ENCODE assay signal across 24 mouse cellular contexts in the genomic region with DNA sequence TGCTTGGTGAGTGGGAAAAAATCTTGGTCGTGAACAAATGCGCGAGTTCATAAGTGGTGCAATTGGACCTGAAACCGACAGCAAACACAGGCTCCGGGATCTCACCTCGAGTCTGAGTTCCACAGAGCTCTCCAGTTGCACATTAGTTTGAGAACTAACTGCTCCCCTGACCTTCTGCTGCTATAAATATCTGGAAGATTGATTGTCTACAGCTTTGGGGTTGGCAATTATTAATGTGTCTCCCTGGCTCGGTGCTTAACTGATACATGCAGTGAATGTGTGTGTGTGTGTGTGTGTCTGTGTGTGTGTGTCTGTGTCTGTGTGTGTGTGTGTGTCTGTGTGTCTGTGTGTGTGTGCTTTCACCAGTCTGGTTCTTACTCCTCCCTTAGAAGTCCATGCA.
A peak's percentile ranks its signal among the peaks of the same experiment; 100 is the strongest.
DNase-seq lines count a peak whose midpoint lies in the region; ATAC-seq and TF ChIP-seq lines count a peak whose summit lies in the region.
"Had no signal": no experiment of that assay in that cellular context is flagged by ENCODE, and none has a peak within 500 bp of the region (broad histone marks: within the 10 kb centered on the region; RNA-seq: fewer than 3 reads in every experiment).

No protein-coding gene starts in this region.

- no peak overlapping the region for H3K9ac ChIP-seq in kidney, postnatal 0 days (ENCODE audit: low read depth, low read length)
- no peak overlapping the region for H3K9ac ChIP-seq in midbrain, postnatal 0 days (replicated peaks; ENCODE audit: low read length, poor library complexity, severe bottlenecking)
- H3K9ac ChIP-seq in midbrain, embryonic 11.5 days (ENCODE audit: low read length): no peak overlapping the region
- no peak overlapping the region for H3K9ac ChIP-seq in stomach, embryonic 16.5 days (ENCODE audit: low read length)
- H3K9ac ChIP-seq: embryonic facial prominence, embryonic 15.5 days; hindbrain, embryonic 13.5 days had no signal

- H3K9me3 ChIP-seq in kidney, postnatal 0 days (replicated peaks; ENCODE audit: low read length): no peaks in the 10 kb centered on the region
- no peaks in the 10 kb centered on the region for H3K9me3 ChIP-seq in midbrain, postnatal 0 days (ENCODE audit: low read length)
- no peaks in the 10 kb centered on the region for H3K9me3 ChIP-seq in midbrain, embryonic 11.5 days (ENCODE audit: control insufficient read depth, low read length)
- H3K9me3 ChIP-seq in stomach, embryonic 16.5 days (replicated peaks; ENCODE audit: control insufficient read depth, low read length): no peaks in the 10 kb centered on the region
- H3K9me3 ChIP-seq: embryonic facial prominence, embryonic 15.5 days; forebrain, embryonic 10.5 days; heart, embryonic 10.5 days; hindbrain, embryonic 13.5 days had no signal

- no peak for TF ChIP-seq CTCF in kidney, postnatal 0 days (IDR thresholded peaks at IDR 0.05; ENCODE audit: low read depth)
- no peak for TF ChIP-seq CTCF in midbrain, postnatal 0 days (IDR thresholded peaks at IDR 0.05)

- no peak overlapping the region for H3K4me2 ChIP-seq in kidney, postnatal 0 days (ENCODE audit: low read length)
- H3K4me2 ChIP-seq in midbrain, postnatal 0 days (ENCODE audit: low read depth, low read length, poor library complexity, severe bottlenecking): no peak overlapping the region
- H3K4me2 ChIP-seq in midbrain, embryonic 11.5 days: no peak overlapping the region
- H3K4me2 ChIP-seq in stomach, embryonic 16.5 days (ENCODE audit: low read depth, low read length): no peak overlapping the region
- H3K4me2 ChIP-seq: embryonic facial prominence, embryonic 15.5 days; hindbrain, embryonic 13.5 days had no signal

- H3K36me3 ChIP-seq in kidney, postnatal 0 days (ENCODE audit: insufficient read depth, low read length): no peaks in the 10 kb centered on the region
- H3K36me3 ChIP-seq in midbrain, postnatal 0 days (ENCODE audit: insufficient read depth, low read length): no peaks in the 10 kb centered on the region
- H3K36me3 ChIP-seq in midbrain, embryonic 11.5 days (ENCODE audit: control insufficient read depth, insufficient read depth, low read length): no peaks in the 10 kb centered on the region
- H3K36me3 ChIP-seq in stomach, embryonic 16.5 days (ENCODE audit: control insufficient read depth, insufficient read depth, low read length): no peaks in the 10 kb centered on the region
- H3K36me3 ChIP-seq: embryonic facial prominence, embryonic 15.5 days; forebrain, embryonic 10.5 days; heart, embryonic 10.5 days; hindbrain, embryonic 13.5 days had no signal

- no peaks in the 10 kb centered on the region for H3K27me3 ChIP-seq in kidney, postnatal 0 days (ENCODE audit: insufficient read depth, low read length)
- H3K27me3 ChIP-seq in midbrain, postnatal 0 days (ENCODE audit: insufficient read depth, low read length): no peaks in the 10 kb centered on the region
- H3K27me3 ChIP-seq in midbrain, embryonic 11.5 days (ENCODE audit: control insufficient read depth, insufficient read depth, low read length): no peaks in the 10 kb centered on the region
- no peaks in the 10 kb centered on the region for H3K27me3 ChIP-seq in stomach, embryonic 16.5 days (ENCODE audit: control insufficient read depth, insufficient read depth, low read length)
- H3K27me3 ChIP-seq: embryonic facial prominence, embryonic 15.5 days; hindbrain, embryonic 13.5 days had no signal

- peak; percentile 22 for DNase-seq in adrenal gland, postnatal 14 days
- no peak for DNase-seq in adrenal gland, adult 2 months
- peak; percentile 33 for DNase-seq in kidney, postnatal 0 days (ENCODE audit: low spot score)
- no peak for DNase-seq in kidney, adult 9 months
- peak; percentile 16 for DNase-seq in midbrain, postnatal 0 days (ENCODE audit: low spot score)
- DNase-seq in midbrain, embryonic 11.5 days (ENCODE audit: low spot score, missing footprints): no peak
- DNase-seq in urinary bladder, postnatal 4 days (ENCODE audit: low spot score in 2 of 2): no peak
- DNase-seq: cerebellum, adult 11-12 months; cerebellum, adult 9-10 months; cerebellum, postnatal 25 days; embryo, embryonic 11 days; gastrocnemius, adult 2 months; gastrocnemius, postnatal 25 days; heart, postnatal 10 days; heart, postnatal 4 days had no signal

- no peak for ATAC-seq in kidney, postnatal 0 days (replicated peaks; ENCODE audit: low FRiP score, low read depth)
- ATAC-seq in midbrain, postnatal 0 days (ENCODE audit: low FRiP score): no peak
- no peak for ATAC-seq in midbrain, embryonic 11.5 days (ENCODE audit: low FRiP score)
- ATAC-seq in stomach, embryonic 16.5 days (ENCODE audit: insufficient read depth, low FRiP score): peak; percentile 60; the same call in 1 of the 2 replicates
- ATAC-seq: activated CD4-positive, CD25-positive, alpha-beta regulatory T cell, adult 4 months; forebrain, embryonic 14.5 days; Patski had no signal

- WGBS in kidney, postnatal 0 days: 30% methylated on average over 7 of the region's 7 CpGs
- WGBS in midbrain, postnatal 0 days: 86% methylated on average over 7 of the region's 7 CpGs
- WGBS in midbrain, embryonic 11.5 days: 93% methylated on average over 7 of the region's 7 CpGs
- 17% methylated on average over 7 of the region's 7 CpGs for WGBS in stomach, embryonic 16.5 days

- no peak overlapping the region for H3K27ac ChIP-seq in kidney, postnatal 0 days
- H3K27ac ChIP-seq in midbrain, postnatal 0 days (ENCODE audit: low read depth, low read length): no peak overlapping the region
- no peak overlapping the region for H3K27ac ChIP-seq in midbrain, embryonic 11.5 days (ENCODE audit: low read depth, low read length)
- no peak overlapping the region for H3K27ac ChIP-seq in stomach, embryonic 16.5 days (ENCODE audit: low read length)
- H3K27ac ChIP-seq: embryonic facial prominence, embryonic 15.5 days; forebrain, embryonic 10.5 days; gastrocnemius, adult 2 months; heart, embryonic 10.5 days; hindbrain, embryonic 13.5 days had no signal

- H3K4me3 ChIP-seq in kidney, postnatal 0 days (replicated peaks; ENCODE audit: low read depth, low read length): no peak overlapping the region
- H3K4me3 ChIP-seq in midbrain, postnatal 0 days (ENCODE audit: low read depth, low read length): no peak overlapping the region
- no peak overlapping the region for H3K4me3 ChIP-seq in midbrain, embryonic 11.5 days (ENCODE audit: low read depth, low read length)
- H3K4me3 ChIP-seq in stomach, embryonic 16.5 days (replicated peaks; ENCODE audit: low read length): no peak overlapping the region
- H3K4me3 ChIP-seq: embryonic facial prominence, embryonic 15.5 days; erythroblast, embryonic 14.5 days; forebrain, embryonic 10.5 days; gastrocnemius, adult 2 months; heart, embryonic 10.5 days; hindbrain, embryonic 13.5 days had no signal

- H3K4me1 ChIP-seq in kidney, postnatal 0 days (replicated peaks; ENCODE audit: insufficient read depth, low read length): no peaks in the 10 kb centered on the region
- H3K4me1 ChIP-seq in midbrain, postnatal 0 days (ENCODE audit: insufficient read depth, low read length): no peaks in the 10 kb centered on the region
- H3K4me1 ChIP-seq in midbrain, embryonic 11.5 days (ENCODE audit: control insufficient read depth, insufficient read depth, low read length): no peaks in the 10 kb centered on the region
- H3K4me1 ChIP-seq in stomach, embryonic 16.5 days (ENCODE audit: control insufficient read depth, insufficient read depth, low read length): no peaks in the 10 kb centered on the region
- H3K4me1 ChIP-seq: embryonic facial prominence, embryonic 15.5 days; forebrain, embryonic 10.5 days; heart, embryonic 10.5 days had no signal

Comparison
In these comparisons a context has a peak if more than half of its experiments do, and no peak if none do; other contexts are left out.
1. DNase-seq: peak in adrenal gland, postnatal 14 days (single experiment), kidney, postnatal 0 days (single experiment) and midbrain, postnatal 0 days (single experiment); none in adrenal gland, adult 2 months (single experiment), kidney, adult 9 months (single experiment), midbrain, embryonic 11.5 days (single experiment) and urinary bladder, postnatal 4 days (0 of 2).